Mouse (Mus musculus): ENCODE measurements around the gene Gm10428.

- TF ChIP-seq CTCF (IDR thresholded peaks at IDR 0.05; ENCODE audit: low read depth) (no peak), EP300 (IDR thresholded peaks at IDR 0.05; ENCODE audit: low read depth) (no peak)
Observed at GRCm38 (mm10) chr11:62789617-62789936, 36.7 kb downstream of the Gm10428 start.

Measured in liver, postnatal 0 days (tissue).